Mouse (Mus musculus): ENCODE results near the gene Ulk1. TPM values are rescaled to one million over a fixed set of nuclear protein-coding genes. Genes with fewer than 3 reads are reported as not detected.
"Not testable (repeated sequence)": the region's sequence is repeated elsewhere in the genome, so short reads cannot be mapped to it uniquely, and the experiment has no call there.

Ulk1 gene
- polyA plus RNA-seq, 1 experiment from 2014 or later: 10.0 TPM

- no peak for ATAC-seq (replicated peaks; ENCODE audit: extremely low read depth, insufficient read depth, low FRiP score)
- Histone ChIP-seq H3K36me3 (ENCODE audit: control insufficient read depth, insufficient read depth) (peaks cover 19% of the 10 kb centered on the region), H3K9ac (ENCODE audit: low read length) (no peak overlapping the region), H3K4me1 (ENCODE audit: control insufficient read depth, insufficient read depth, low read length) (peaks cover 13% of the 10 kb centered on the region), H3K9me3 (replicated peaks; ENCODE audit: control insufficient read depth, low read length) (no peaks in the 10 kb centered on the region), H3K27ac (ENCODE audit: low read length) (no peak overlapping the region), H3K27me3 (ENCODE audit: control insufficient read depth, insufficient read depth, low read length) (no peaks in the 10 kb centered on the region), H3K4me2 (ENCODE audit: low read depth, low read length) (no peak overlapping the region), H3K4me3 (ENCODE audit: low read length) (no peak overlapping the region)
- WGBS: 89% methylated on average over 2 of the region's 2 CpGs
Measured at GRCm38 (mm10) chr5:110776141-110776540, 33.8 kb downstream of the Ulk1 start.

GRCm38 (mm10) chr5:110774511-110774910, 35.4 kb downstream of the Ulk1 start:
- ATAC-seq (replicated peaks; ENCODE audit: extremely low read depth, insufficient read depth, low FRiP score): no peak
- H3K4me2 ChIP-seq (ENCODE audit: low read depth, low read length): no peak overlapping the region
- no peak overlapping the region for H3K9ac ChIP-seq (ENCODE audit: low read length)
- no peak overlapping the region for H3K4me3 ChIP-seq (ENCODE audit: low read length)
- H3K27me3 ChIP-seq (ENCODE audit: control insufficient read depth, insufficient read depth, low read length): no peaks in the 10 kb centered on the region
- 91% methylated on average over 11 of the region's 11 CpGs for WGBS
- H3K4me1 ChIP-seq (ENCODE audit: control insufficient read depth, insufficient read depth, low read length): peaks cover 8% of the 10 kb centered on the region
- H3K9me3 ChIP-seq (replicated peaks; ENCODE audit: control insufficient read depth, low read length): no peaks in the 10 kb centered on the region
- H3K27ac ChIP-seq (ENCODE audit: low read length): no peak overlapping the region
- peaks cover 19% of the 10 kb centered on the region for H3K36me3 ChIP-seq (ENCODE audit: control insufficient read depth, insufficient read depth)

GRCm38 (mm10) chr5:110772945-110773344, 37.0 kb downstream of the Ulk1 start:
- H3K4me2 ChIP-seq (ENCODE audit: low read depth, low read length); H3K27me3 ChIP-seq (ENCODE audit: control insufficient read depth, insufficient read depth, low read length); H3K9me3 ChIP-seq (replicated peaks; ENCODE audit: control insufficient read depth, low read length); ATAC-seq (replicated peaks; ENCODE audit: extremely low read depth, insufficient read depth, low FRiP score); H3K9ac ChIP-seq (ENCODE audit: low read length); H3K4me3 ChIP-seq (ENCODE audit: low read length); H3K27ac ChIP-seq (ENCODE audit: low read length): not testable (repeated sequence)
- peaks cover 12% of the 10 kb centered on the region for H3K4me1 ChIP-seq (ENCODE audit: control insufficient read depth, insufficient read depth, low read length)
- 90% methylated on average over 10 of the region's 10 CpGs for WGBS
- peaks cover 19% of the 10 kb centered on the region for H3K36me3 ChIP-seq (ENCODE audit: control insufficient read depth, insufficient read depth)

GRCm38 (mm10) chr5:110770448-110771158, 39.3 kb downstream of the Ulk1 start, which contains the start of gene Ep400:
TSS of gene Ep400 (minus strand) at chr5:110770717.
- no peaks in the 10 kb centered on the region for H3K27me3 ChIP-seq (ENCODE audit: control insufficient read depth, insufficient read depth, low read length)
- no peaks in the 10 kb centered on the region for H3K9me3 ChIP-seq (replicated peaks; ENCODE audit: control insufficient read depth, low read length)
- H3K36me3 ChIP-seq (ENCODE audit: control insufficient read depth, insufficient read depth): peaks cover 14% of the 10 kb centered on the region
- peak within 1 kb of the TSS; percentile 93 for H3K9ac ChIP-seq (ENCODE audit: low read length)
- H3K4me2 ChIP-seq (ENCODE audit: low read depth, low read length): peak within 1 kb of the TSS; percentile 86
- H3K4me1 ChIP-seq (ENCODE audit: control insufficient read depth, insufficient read depth, low read length): peaks cover 12% of the 10 kb centered on the region
- H3K27ac ChIP-seq (ENCODE audit: low read length): peak within 1 kb of the TSS; percentile 97
- H3K4me3 ChIP-seq (ENCODE audit: low read length): peak within 1 kb of the TSS; percentile 95
- under 1% methylated on average over 83 of the region's 83 CpGs for WGBS
- ATAC-seq (replicated peaks; ENCODE audit: extremely low read depth, insufficient read depth, low FRiP score): peak; percentile 98

- H3K27me3 ChIP-seq (ENCODE audit: control insufficient read depth, insufficient read depth, low read length): no peaks in the 10 kb centered on the region
- no peaks in the 10 kb centered on the region for H3K9me3 ChIP-seq (replicated peaks; ENCODE audit: control insufficient read depth, low read length)
- H3K27ac ChIP-seq (ENCODE audit: low read length): peak overlapping the region; percentile 97
- peak overlapping the region; percentile 93 for H3K9ac ChIP-seq (ENCODE audit: low read length)
- peaks cover 12% of the 10 kb centered on the region for H3K4me1 ChIP-seq (ENCODE audit: control insufficient read depth, insufficient read depth, low read length)
- H3K36me3 ChIP-seq (ENCODE audit: control insufficient read depth, insufficient read depth): peaks cover 13% of the 10 kb centered on the region
- H3K4me3 ChIP-seq (ENCODE audit: low read length): peak overlapping the region; percentile 95
- WGBS: under 1% methylated on average over 58 of the region's 58 CpGs
- ATAC-seq (replicated peaks; ENCODE audit: extremely low read depth, insufficient read depth, low FRiP score): peak; percentile 38
- H3K4me2 ChIP-seq (ENCODE audit: low read depth, low read length): peak overlapping the region; percentile 86
Measured at GRCm38 (mm10) chr5:110770031-110770445, 39.9 kb downstream of the Ulk1 start.

GRCm38 (mm10) chr5:110769272-110769671, 40.6 kb downstream of the Ulk1 start:
- Histone ChIP-seq H3K4me2 (ENCODE audit: low read depth, low read length) (peak overlapping the region; percentile 86), H3K27me3 (ENCODE audit: control insufficient read depth, insufficient read depth, low read length) (no peaks in the 10 kb centered on the region), H3K27ac (ENCODE audit: low read length) (no peak overlapping the region), H3K9ac (ENCODE audit: low read length) (peak overlapping the region; percentile 93), H3K36me3 (ENCODE audit: control insufficient read depth, insufficient read depth) (peaks cover 6% of the 10 kb centered on the region), H3K4me3 (ENCODE audit: low read length) (peak overlapping the region; percentile 95), H3K9me3 (replicated peaks; ENCODE audit: control insufficient read depth, low read length) (no peaks in the 10 kb centered on the region), H3K4me1 (ENCODE audit: control insufficient read depth, insufficient read depth, low read length) (peaks cover 12% of the 10 kb centered on the region)
- 52% methylated on average over 4 of the region's 4 CpGs for WGBS
- no peak for ATAC-seq (replicated peaks; ENCODE audit: extremely low read depth, insufficient read depth, low FRiP score)

- no peaks in the 10 kb centered on the region for H3K9me3 ChIP-seq (replicated peaks; ENCODE audit: control insufficient read depth, low read length)
- no peak overlapping the region for H3K9ac ChIP-seq (ENCODE audit: low read length)
- H3K4me3 ChIP-seq (ENCODE audit: low read length): no peak overlapping the region
- no peaks in the 10 kb centered on the region for H3K27me3 ChIP-seq (ENCODE audit: control insufficient read depth, insufficient read depth, low read length)
- ATAC-seq (replicated peaks; ENCODE audit: extremely low read depth, insufficient read depth, low FRiP score): no peak
- H3K4me2 ChIP-seq (ENCODE audit: low read depth, low read length): no peak overlapping the region
- no peaks in the 10 kb centered on the region for H3K36me3 ChIP-seq (ENCODE audit: control insufficient read depth, insufficient read depth)
- WGBS: 89% methylated on average over 8 of the region's 8 CpGs
- H3K27ac ChIP-seq (ENCODE audit: low read length): no peak overlapping the region
- peaks cover 4% of the 10 kb centered on the region for H3K4me1 ChIP-seq (ENCODE audit: control insufficient read depth, insufficient read depth, low read length)
Measured at GRCm38 (mm10) chr5:110763890-110764289, 46.0 kb downstream of the Ulk1 start.

GRCm38 (mm10) chr5:110745021-110745420, 64.9 kb downstream of the Ulk1 start:
- ATAC-seq (replicated peaks; ENCODE audit: extremely low read depth, insufficient read depth, low FRiP score): no peak
- Histone ChIP-seq H3K27ac (ENCODE audit: low read length) (no peak overlapping the region), H3K9me3 (replicated peaks; ENCODE audit: control insufficient read depth, low read length) (no peaks in the 10 kb centered on the region), H3K4me3 (ENCODE audit: low read length) (no peak overlapping the region), H3K4me2 (ENCODE audit: low read depth, low read length) (no peak overlapping the region), H3K4me1 (ENCODE audit: control insufficient read depth, insufficient read depth, low read length) (no peaks in the 10 kb centered on the region), H3K9ac (ENCODE audit: low read length) (no peak overlapping the region), H3K36me3 (ENCODE audit: control insufficient read depth, insufficient read depth) (peaks cover 2% of the 10 kb centered on the region; the same call in 1 of the 2 replicates), H3K27me3 (ENCODE audit: control insufficient read depth, insufficient read depth, low read length) (no peaks in the 10 kb centered on the region)
- WGBS: 86% methylated on average over 1 of the region's 1 CpGs

- no peak for ATAC-seq (replicated peaks; ENCODE audit: extremely low read depth, insufficient read depth, low FRiP score)
- H3K9me3 ChIP-seq (replicated peaks; ENCODE audit: control insufficient read depth, low read length): no peaks in the 10 kb centered on the region
- no peak overlapping the region for H3K4me2 ChIP-seq (ENCODE audit: low read depth, low read length)
- no peak overlapping the region for H3K27ac ChIP-seq (ENCODE audit: low read length)
- H3K27me3 ChIP-seq (ENCODE audit: control insufficient read depth, insufficient read depth, low read length): no peaks in the 10 kb centered on the region
- no peak overlapping the region for H3K9ac ChIP-seq (ENCODE audit: low read length)
- 90% methylated on average over 7 of the region's 7 CpGs for WGBS
- H3K4me1 ChIP-seq (ENCODE audit: control insufficient read depth, insufficient read depth, low read length): no peaks in the 10 kb centered on the region
- H3K4me3 ChIP-seq (ENCODE audit: low read length): no peak overlapping the region
- H3K36me3 ChIP-seq (ENCODE audit: control insufficient read depth, insufficient read depth): peaks cover 32% of the 10 kb centered on the region
Measured at GRCm38 (mm10) chr5:110739496-110740275, 70.2 kb downstream of the Ulk1 start.
